Mouse (Mus musculus) G1E (cell line): ENCODE measurements around the gene 4930550C14Rik. TPM values are rescaled to one million over a fixed set of nuclear protein-coding genes. Genes with fewer than 3 reads are reported as not detected.

ENCODE experiments used
- ATAC-seq: 2 replicates; pipeline ENCODE4 v1.8.0; 2016; ENCODE audit warnings: mild to moderate bottlenecking; ENCODE audit not compliant: insufficient number of reproducible peaks, poor library complexity, low FRiP score, severe bottlenecking; ENCODE audit errors: extremely low read depth
- DNase-seq: peaks from one replicate; pipeline ENCODE4 v3.0.0; 2012; ENCODE audit warnings: low spot score
- H3K27me3 ChIP-seq: 2 replicates; pipeline ENCODE4 v1.6.1; 2012; ENCODE audit warnings: mild to moderate bottlenecking, low read length, inconsistent platforms; ENCODE audit not compliant: insufficient read depth
- H3K36me3 ChIP-seq: replicated peaks from 2 replicates; pipeline ENCODE3; 2012; ENCODE audit warnings: mild to moderate bottlenecking, inconsistent platforms
- H3K4me1 ChIP-seq: 2 replicates; pipeline ENCODE4 v1.6.1; 2012; ENCODE audit warnings: low read depth, low read length, inconsistent platforms, mixed read lengths; ENCODE audit not compliant: insufficient read depth
- H3K4me3 ChIP-seq: 2 replicates; pipeline ENCODE4 v1.5.1; 2012; ENCODE audit warnings: low read depth, mild to moderate bottlenecking, inconsistent platforms, low read length, moderate library complexity, mixed read lengths
- H3K9me3 ChIP-seq: replicated peaks from 2 replicates; pipeline ENCODE4 v1.6.1; 2012; ENCODE audit warnings: inconsistent platforms
- CTCF ChIP-seq: IDR thresholded peaks from 2 replicates; pipeline ENCODE4 v1.5.1; 2012; ENCODE audit warnings: low read depth, low read length, inconsistent platforms, mixed read lengths
- GATA1 ChIP-seq: IDR thresholded peaks from 2 replicates; pipeline ENCODE4 v1.6.1; 2012; ENCODE audit warnings: borderline replicate concordance, low read length, inconsistent platforms, mixed read lengths
- GATA2 ChIP-seq: IDR thresholded peaks from 2 replicates; pipeline ENCODE4 v1.6.1; 2012; ENCODE audit warnings: low read depth, low read length, inconsistent platforms, borderline replicate concordance
- POLR2AphosphoS5 ChIP-seq: IDR thresholded peaks from 2 replicates; pipeline ENCODE4 v1.6.1; 2012; ENCODE audit warnings: low read depth, low read length, inconsistent platforms; ENCODE audit not compliant: insufficient replicate concordance
- TAL1 ChIP-seq: conservative IDR thresholded peaks from 2 replicates; pipeline ENCODE4 v1.6.1; 2012; ENCODE audit warnings: low read depth, low read length, inconsistent platforms, mixed read lengths
- polyA plus RNA-seq: library from polyadenylated mRNA; stranded (reverse); fragments of >175 nt; gene quantifications from 2 replicates; pipeline ENCODE4 v1.2.3, GENCODE M21; 2012
- total RNA-seq, 2 experiments: library from RNA; stranded (forward) in 1 of 2; stranded (reverse) in 1 of 2; fragments of 200-1000 nt in 1 of 2; fragments of >200 nt in 1 of 2; fragmentation: Nextera tagmentation in 1 of 2; gene quantifications; 2 replicates each; pipeline ENCODE4 v1.2.3; 2014 to 2017

The 4930550C14Rik gene
- total and polyA plus RNA-seq, 3 experiments = not detected

DNA sequence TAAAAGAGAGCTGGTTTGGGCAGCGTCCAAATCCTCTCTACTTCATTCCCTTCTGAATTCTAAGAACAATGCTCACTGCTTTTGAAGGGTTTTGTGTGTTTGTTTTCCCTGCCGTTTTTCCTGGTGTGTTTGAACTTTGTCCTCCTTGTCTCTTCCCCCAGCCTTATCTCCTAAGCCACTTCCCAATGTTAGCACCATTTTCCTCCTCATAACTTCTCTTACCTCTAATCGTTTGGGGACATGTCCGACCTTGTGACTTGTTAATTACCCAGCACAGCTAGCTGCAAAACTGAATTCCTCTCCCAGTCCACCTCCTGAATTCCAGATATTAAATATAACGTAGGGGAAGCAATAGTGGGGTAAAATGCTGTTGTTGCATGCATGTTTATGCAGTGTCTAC is 24.5 kb upstream of the 4930550C14Rik start:
- H3K9me3 ChIP-seq = no peaks in the 10 kb centered on the region
- no peak for TF ChIP-seq POLR2AphosphoS5
- no peak for TF ChIP-seq GATA2
- no peak for TF ChIP-seq GATA1
- no peak for TF ChIP-seq TAL1
- TF ChIP-seq CTCF = no peak
- H3K36me3 ChIP-seq = no peaks in the 10 kb centered on the region
- 0 out of 2 replicates have a peak, but pooled peaks cover 5% of the 10 kb centered on the region for H3K27me3 ChIP-seq
- H3K4me1 ChIP-seq = no peaks in the 10 kb centered on the region
- no peak overlapping the region for H3K4me3 ChIP-seq
- no peak for DNase-seq
- no peak for ATAC-seq

DNA sequence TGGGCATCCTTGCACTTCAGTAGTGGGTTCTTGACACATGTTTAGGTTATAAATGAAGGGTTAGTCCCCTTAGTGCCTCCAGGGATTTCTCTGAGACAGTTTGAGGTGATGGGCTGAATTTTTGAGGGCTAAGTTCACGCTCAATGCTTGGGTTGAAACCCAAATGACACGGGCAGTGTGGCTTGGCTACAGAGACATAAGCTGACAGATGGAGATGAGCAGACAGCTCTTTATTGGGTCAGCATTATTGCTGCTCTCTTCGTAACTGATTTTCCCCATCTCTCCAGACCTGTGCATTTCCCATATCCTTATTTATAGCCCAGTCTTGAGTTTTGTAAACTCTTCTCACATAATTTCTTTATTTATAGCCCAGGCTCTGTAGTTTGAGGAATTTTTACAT is 24.0 kb upstream of the 4930550C14Rik start:
- H3K4me1 ChIP-seq = no peaks in the 10 kb centered on the region
- H3K9me3 ChIP-seq = no peaks in the 10 kb centered on the region
- TF ChIP-seq CTCF (no peak), TAL1 (no peak), POLR2AphosphoS5 (no peak)
- no peak overlapping the region for H3K4me3 ChIP-seq
- DNase-seq (no peak), ATAC-seq (no peak)
- 0 out of 2 replicates have a peak, but pooled peaks cover 5% of the 10 kb centered on the region for H3K27me3 ChIP-seq
- H3K36me3 ChIP-seq = no peaks in the 10 kb centered on the region

DNA sequence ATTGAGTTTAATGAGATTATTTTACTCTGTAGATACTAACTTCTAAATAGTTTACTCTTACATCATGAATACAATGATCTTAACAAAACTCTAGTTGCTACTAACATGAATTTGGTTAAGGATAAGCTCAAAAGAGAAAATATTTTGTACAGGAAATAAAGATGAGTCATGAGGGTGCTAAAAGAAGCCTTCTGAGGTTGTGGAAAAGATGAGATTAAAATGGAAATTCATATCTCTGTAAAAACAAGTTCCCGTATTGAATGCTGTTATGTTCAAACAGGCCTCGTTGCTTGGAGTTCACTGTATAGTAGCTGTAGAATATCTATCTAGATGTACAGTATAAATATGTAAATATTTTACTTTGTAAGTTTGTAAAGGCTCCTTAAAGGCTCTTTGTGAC is 21.5 kb upstream of the 4930550C14Rik start:
- DNase-seq (no peak), ATAC-seq (no peak)
- H3K4me1 ChIP-seq = no peaks in the 10 kb centered on the region; the same call in 1 of the 2 replicates
- TF ChIP-seq POLR2AphosphoS5 (no peak), TAL1 (no peak), CTCF (no peak), GATA2 (no peak), GATA1 (no peak)
- H3K27me3 ChIP-seq = peaks cover 15% of the 10 kb centered on the region
- H3K9me3 ChIP-seq = no peaks in the 10 kb centered on the region
- H3K36me3 ChIP-seq = no peaks in the 10 kb centered on the region
- H3K4me3 ChIP-seq = no peak overlapping the region

DNA sequence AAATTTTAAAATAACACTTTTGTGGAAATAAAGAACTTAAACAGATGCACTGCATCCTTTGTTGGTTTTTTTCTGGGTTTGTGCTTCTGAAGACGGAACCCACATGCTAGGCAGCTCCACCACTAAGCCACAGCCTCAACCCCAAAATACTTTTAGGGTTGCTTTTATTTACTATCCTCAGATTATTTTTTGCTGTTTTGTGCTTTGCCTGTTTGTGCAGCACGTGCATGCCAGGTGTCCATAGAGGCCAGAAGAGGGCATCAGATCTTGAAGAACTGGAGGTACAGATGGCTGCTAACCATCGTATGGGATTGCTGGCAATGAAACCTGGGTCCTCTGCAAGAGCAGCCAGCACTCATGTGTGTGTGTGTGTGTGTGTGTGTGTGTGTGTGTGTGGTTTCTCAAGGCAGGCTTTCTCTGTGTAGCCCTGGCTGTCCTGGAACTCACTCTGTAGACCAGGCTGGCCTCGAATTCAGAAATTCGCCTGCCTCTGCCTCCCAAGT is 21.0 kb upstream of the 4930550C14Rik start:
- peaks cover 10% of the 10 kb centered on the region for H3K27me3 ChIP-seq
- DNase-seq (no peak), ATAC-seq (no peak)
- no peaks in the 10 kb centered on the region; the same call in 1 of the 2 replicates for H3K4me1 ChIP-seq
- H3K4me3 ChIP-seq = no peak overlapping the region
- no peaks in the 10 kb centered on the region for H3K36me3 ChIP-seq
- TF ChIP-seq POLR2AphosphoS5 = no peak
- TF ChIP-seq CTCF = no peak
- no peak for TF ChIP-seq GATA2
- no peak for TF ChIP-seq TAL1
- TF ChIP-seq GATA1 = no peak
- no peaks in the 10 kb centered on the region for H3K9me3 ChIP-seq

DNA sequence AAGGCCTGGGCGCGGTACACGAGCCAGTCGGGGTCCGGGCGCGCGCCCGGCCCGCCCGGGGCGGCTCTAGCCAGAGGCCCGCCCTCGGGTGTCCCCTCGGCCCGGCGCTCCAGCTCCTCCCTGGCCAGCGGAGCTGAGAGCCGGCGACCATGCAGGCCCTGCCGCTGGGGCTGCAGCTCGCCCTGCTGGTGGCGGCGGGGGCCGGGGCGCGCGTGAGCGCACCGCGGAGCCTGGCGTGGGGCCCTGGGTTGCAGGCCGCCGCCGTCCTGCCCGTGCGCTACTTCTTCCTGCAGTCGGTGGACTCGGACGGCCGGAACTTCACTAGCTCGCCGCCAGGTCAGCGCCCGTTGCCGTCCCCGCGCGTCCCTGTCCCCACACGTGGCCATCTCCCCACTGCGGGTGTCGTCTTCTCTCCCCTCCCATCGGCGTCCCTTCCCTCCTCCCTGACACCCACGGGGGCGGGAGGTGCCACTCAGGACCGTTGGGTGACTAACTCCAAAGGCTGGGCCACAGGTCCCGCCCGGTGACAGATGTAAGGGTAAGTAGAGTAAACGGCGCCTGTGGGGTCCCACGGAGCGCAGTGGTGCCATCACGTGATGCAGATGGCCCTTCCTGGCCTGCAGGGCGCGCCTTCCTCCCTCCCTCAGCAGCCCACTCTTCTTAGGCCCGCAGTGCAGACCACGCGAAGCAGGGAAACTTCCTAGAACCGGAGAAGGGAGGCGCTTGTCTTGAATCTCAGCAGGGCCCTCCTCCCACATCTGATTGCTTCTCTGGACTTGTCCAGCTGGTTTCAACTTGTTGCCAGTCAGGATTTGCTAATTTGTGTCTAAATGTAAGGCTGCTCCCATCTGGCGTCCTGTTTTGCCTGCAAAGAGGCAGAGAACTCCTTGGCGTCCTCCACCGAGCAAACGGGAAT is 17.9 kb upstream of the 4930550C14Rik start, which contains the start of gene Kdelc2:
TSS of gene Kdelc2 (plus strand) at position 75 of the 916 bp plus-strand sequence.
- H3K4me1 ChIP-seq = no peaks in the 10 kb centered on the region; the same call in 1 of the 2 replicates
- no peak within 1 kb of the TSS for H3K4me3 ChIP-seq
- H3K9me3 ChIP-seq = no peaks in the 10 kb centered on the region

DNA sequence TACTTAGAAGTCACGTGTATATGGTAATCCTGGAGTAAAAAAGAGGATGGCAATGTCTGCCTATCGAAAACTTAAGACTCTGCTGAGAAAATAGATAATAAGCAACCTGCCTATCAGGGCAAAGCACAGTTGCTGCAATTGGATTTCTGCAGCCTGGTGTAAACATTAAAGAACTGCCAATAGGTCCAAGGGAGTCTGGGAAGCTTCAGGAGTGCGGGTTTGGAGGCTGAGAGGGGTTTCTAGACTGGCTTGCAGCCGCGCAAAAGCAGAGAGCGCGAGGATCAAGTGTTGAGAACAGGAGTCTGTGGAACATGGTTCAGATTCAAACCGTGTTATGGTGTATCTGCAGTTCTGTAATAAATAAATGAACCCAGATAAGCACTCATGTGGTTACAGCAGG is 17.3 kb upstream of the 4930550C14Rik start:
- Histone ChIP-seq H3K36me3 (no peaks in the 10 kb centered on the region), H3K9me3 (no peaks in the 10 kb centered on the region), H3K4me1 (no peaks in the 10 kb centered on the region; the same call in 1 of the 2 replicates), H3K4me3 (no peak overlapping the region), H3K27me3 (peaks cover 14% of the 10 kb centered on the region)
- TF ChIP-seq CTCF (no peak), GATA2 (no peak), POLR2AphosphoS5 (no peak), TAL1 (no peak), GATA1 (no peak)
- ATAC-seq (no peak), DNase-seq (no peak)

More for the DNA sequence above, 17.9 kb upstream of the 4930550C14Rik start, which contains the start of gene Kdelc2:
- DNase-seq (no peak), ATAC-seq (no peak)
- TF ChIP-seq POLR2AphosphoS5 = no peak
- Histone ChIP-seq H3K36me3 (no peaks in the 10 kb centered on the region), H3K27me3 (peaks cover 14% of the 10 kb centered on the region)
